Mouse (Mus musculus) erythroid progenitor cell, adult 5-6 weeks (primary cell): ENCODE results near the gene Apip. TPM values are rescaled to one million over a fixed set of nuclear protein-coding genes. Genes with fewer than 3 reads are reported as not detected.

Source experiments
- ATAC-seq: replicated peaks from 2 replicates; pipeline ENCODE4 v1.8.0; 2016; ENCODE audit warnings: moderate number of reproducible peaks, mild to moderate bottlenecking, moderate TSS enrichment, inconsistent platforms; ENCODE audit not compliant: poor library complexity, low FRiP score, severe bottlenecking
- total RNA-seq, 2 experiments: library from RNA; stranded (forward) in 1 of 2; stranded (reverse) in 1 of 2; fragments of 150-400 nt in 1 of 2; fragments of 186-747, 209-891 nt in 1 of 2; gene quantifications; 2 replicates each; pipeline versions ENCODE4 v1.2.3 to v1.2.4; 2015 to 2017; ENCODE audit warnings: low replicate concordance in 2 of 2

Apip gene
- total RNA-seq (2015; ENCODE audit: low replicate concordance) = 45.3 and 109 TPM in 2 replicates
- 24.8 and 28.9 TPM in 2 replicates for total RNA-seq (2017; ENCODE audit: low replicate concordance)

GRCm38 (mm10) chr2:103073219-103073982 is at the start of gene Apip, which contains the start of gene Pdhx:
Gene Apip (plus strand): TSS chr2:103073675.
Gene Pdhx (minus strand): TSS chr2:103073513.
- peak; percentile 93 for ATAC-seq

GRCm38 (mm10) chr2:103037831-103038230 is 35.6 kb upstream of the Apip start:
- no peak for ATAC-seq

- ATAC-seq = no peak
These were observed 32.6 kb upstream of the Apip start for GRCm38 (mm10) chr2:103040896-103041295.

- no peak for ATAC-seq
These were observed 28.2 kb upstream of the Apip start for GRCm38 (mm10) chr2:103045286-103045685.

- no peak for ATAC-seq
These were observed 21.3 kb upstream of the Apip start for GRCm38 (mm10) chr2:103051937-103052893.

- no peak for ATAC-seq
These were observed 17.7 kb upstream of the Apip start for GRCm38 (mm10) chr2:103055820-103056219.

GRCm38 (mm10) chr2:103058266-103058665 is 15.2 kb upstream of the Apip start:
- ATAC-seq = no peak

- ATAC-seq = 0 out of 2 replicates have a peak, but pooled peaks have one; percentile 46
These were observed 10.6 kb upstream of the Apip start for GRCm38 (mm10) chr2:103062865-103063264.

GRCm38 (mm10) chr2:103066683-103067551 is 6.6 kb upstream of the Apip start:
- ATAC-seq = no peak

GRCm38 (mm10) chr2:103067552-103068207 is 5.8 kb upstream of the Apip start:
- ATAC-seq = no peak

GRCm38 (mm10) chr2:103068602-103069001 is 4.9 kb upstream of the Apip start:
- no peak for ATAC-seq

GRCm38 (mm10) chr2:103069752-103070405 is 3.6 kb upstream of the Apip start:
- ATAC-seq = no peak

- no peak for ATAC-seq
These were observed 2.9 kb upstream of the Apip start for GRCm38 (mm10) chr2:103070586-103070985.

GRCm38 (mm10) chr2:103081117-103081516 is 7.6 kb downstream of the Apip start:
- no peak for ATAC-seq

GRCm38 (mm10) chr2:103081706-103082105 is 8.2 kb downstream of the Apip start:
- ATAC-seq = no peak

- ATAC-seq = no peak
These were observed 9.4 kb downstream of the Apip start for GRCm38 (mm10) chr2:103082853-103083252.

GRCm38 (mm10) chr2:103084451-103084850 is 11.0 kb downstream of the Apip start:
- peak; percentile 70 for ATAC-seq

- no peak for ATAC-seq
These were observed 12.2 kb downstream of the Apip start for GRCm38 (mm10) chr2:103085633-103086032.
